Mouse (Mus musculus): ENCODE measurements around the gene A030014E15Rik.
"Not testable (repeated sequence)": the region's sequence is repeated elsewhere in the genome, so short reads cannot be mapped to it uniquely, and the experiment has no call there.

A030014E15Rik gene

DNA sequence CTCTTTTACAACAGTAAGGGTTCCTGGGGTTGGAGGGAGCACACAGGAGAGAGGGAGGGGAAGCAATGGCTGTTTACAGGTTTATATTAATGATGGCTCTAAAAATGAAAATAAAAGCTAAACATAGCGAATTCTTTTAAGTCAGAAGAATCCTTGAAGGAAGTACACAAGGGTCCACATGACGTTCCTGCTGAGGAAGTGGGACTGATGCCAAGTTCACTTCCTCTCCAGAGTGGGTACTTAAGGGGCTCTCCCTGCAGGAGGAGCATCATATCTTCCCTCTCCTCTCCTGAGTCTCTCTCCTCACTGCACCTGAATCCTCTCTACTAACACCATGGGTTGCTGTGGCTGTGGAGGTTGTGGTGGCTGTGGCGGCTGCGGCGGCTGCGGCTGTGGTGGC, at the start of gene A030014E15Rik:
TSS of gene A030014E15Rik (plus strand) at position 268 of the 400 bp plus-strand sequence.
- no peak for DNase-seq (ENCODE audit: low spot score)

DNA sequence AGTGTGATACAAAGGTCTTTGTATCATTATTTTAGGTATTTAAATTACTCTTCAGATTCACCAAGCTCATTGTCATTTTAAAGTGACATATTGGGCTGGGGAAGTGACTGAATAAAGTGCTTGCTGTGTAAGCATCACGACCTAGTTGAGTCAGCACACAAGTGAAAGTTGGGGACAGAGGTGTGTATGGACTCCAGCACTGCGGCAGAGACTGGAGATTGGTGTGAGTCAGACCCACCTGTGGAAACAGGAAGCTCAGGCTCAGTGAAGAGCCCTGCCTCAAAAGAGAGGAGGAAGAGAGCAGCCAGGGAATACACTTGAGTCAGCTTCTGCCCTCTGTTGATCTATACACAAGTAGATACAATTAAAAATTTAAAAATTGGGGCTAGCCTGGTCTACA, 45.5 kb upstream of the A030014E15Rik start:
- DNase-seq (ENCODE audit: low spot score) = no peak

GRCm38 (mm10) chr1:82880196-82880595, 44.5 kb upstream of the A030014E15Rik start:
- no peak for DNase-seq (ENCODE audit: low spot score)

GRCm38 (mm10) chr1:82893269-82893668, 31.4 kb upstream of the A030014E15Rik start:
- no peak for DNase-seq (ENCODE audit: low spot score)

DNA sequence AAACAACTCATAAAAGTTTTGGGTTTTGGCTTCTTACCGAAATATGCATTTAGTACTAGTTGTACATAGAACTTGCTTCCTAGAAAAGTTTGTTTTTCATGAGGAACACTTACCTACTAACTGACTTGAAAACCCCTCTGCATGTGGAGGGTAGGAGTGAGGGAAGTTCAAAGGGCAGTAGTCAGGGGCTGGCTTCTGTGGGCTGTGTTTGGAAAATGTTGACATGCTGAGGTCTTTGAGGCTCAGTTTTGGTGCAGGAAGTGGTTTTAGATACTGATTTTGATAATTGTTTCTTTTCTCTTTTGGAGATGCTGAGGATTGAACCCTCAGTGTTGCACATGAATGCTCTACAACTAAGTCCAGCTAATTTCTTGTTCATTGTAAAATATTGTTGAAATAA, 24.1 kb upstream of the A030014E15Rik start:
- DNase-seq (ENCODE audit: low spot score) = no peak

GRCm38 (mm10) chr1:82901201-82901600, 23.5 kb upstream of the A030014E15Rik start:
- DNase-seq (ENCODE audit: low spot score) = no peak

DNA sequence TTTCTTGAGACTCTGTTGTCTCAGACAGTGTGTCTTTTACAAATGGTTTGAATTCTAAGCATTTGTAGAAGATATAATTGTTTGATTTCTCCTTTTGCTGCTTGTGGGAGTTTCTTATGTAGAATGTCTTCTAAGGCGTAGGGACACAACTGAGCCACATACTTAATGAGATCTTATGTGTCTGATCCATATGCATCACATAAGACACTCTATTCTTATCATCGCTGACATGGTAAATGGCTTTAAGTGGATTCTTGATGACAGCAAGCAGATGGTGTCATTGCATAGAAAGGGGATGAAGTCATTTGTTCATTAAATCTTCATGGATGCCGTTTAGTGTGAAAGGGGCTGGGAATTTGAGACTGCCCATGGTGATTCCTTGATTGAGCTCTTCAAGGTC, 18.8 kb upstream of the A030014E15Rik start:
- no peak for DNase-seq (ENCODE audit: low spot score)

DNA sequence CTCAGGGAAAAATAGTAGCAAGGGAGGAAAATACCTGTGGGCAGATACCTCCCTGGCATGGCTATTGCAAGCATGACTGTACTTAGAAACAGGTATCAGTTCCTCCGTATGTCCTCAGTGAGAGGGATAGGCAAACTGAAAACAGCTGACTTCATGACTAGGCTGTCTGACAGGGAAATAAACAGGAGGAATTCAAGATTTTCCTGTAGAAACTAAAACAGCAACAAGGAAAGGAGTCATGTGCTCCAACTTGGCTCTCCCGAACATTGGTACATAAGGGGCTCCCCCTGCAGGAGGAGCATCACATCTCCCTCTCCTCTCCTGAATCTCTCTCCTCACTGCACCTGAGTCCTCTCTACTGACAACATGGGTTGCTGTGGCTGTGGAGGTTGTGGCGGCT, 11.7 kb upstream of the A030014E15Rik start, which contains the start of gene A030005L19Rik:
TSS of gene A030005L19Rik (plus strand) at position 301 of the 400 bp plus-strand sequence.
- no peak for DNase-seq (ENCODE audit: low spot score)

DNA sequence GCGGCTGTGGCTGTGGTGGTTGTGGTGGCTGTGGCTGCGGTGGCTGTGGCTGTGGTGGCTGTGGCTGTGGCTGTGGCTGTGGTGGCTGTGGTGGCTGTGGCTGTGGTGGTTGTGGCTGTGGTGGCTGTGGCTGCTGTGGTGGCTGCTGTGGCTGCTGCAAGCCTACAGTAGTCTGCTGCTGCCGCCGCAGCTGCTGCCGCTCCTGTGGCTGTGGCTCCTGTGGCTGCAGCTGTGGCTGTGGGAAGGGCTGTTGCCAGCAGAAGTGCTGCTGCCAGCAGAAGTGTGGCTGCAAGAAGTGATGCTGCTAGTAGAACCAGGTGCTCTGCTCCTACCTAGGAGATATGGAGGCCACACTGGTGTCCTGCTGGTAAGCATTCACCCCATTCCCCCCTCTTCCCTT, 11.3 kb upstream of the A030014E15Rik start:
- DNase-seq (ENCODE audit: low spot score) = not testable (repeated sequence)

DNA sequence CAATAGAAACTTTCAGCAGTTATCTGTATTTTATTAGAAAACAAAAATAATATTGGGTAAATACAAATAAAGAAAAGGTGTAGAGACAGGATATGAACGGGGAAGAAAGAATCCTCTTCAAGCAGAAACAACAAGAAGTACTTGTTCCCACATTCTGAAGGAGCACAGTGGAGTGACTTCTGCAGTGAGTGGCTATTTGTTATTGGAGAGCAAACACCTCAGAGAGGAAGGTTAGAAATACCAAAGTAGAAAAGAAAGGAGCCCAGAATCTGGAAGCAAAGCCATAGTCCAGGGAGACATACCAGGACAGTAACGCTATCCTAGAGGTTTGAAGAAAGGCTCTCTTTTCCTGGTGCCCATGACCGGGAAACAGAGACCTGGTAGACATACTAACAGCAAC, 5.8 kb downstream of the A030014E15Rik start:
- DNase-seq (ENCODE audit: low spot score) = not testable (repeated sequence)

GRCm38 (mm10) chr1:82931326-82931725, 6.6 kb downstream of the A030014E15Rik start, which contains the start of gene Gm6217:
Gene Gm6217, minus strand, starts transcription at chr1:82931399.
- not testable (repeated sequence) for DNase-seq (ENCODE audit: low spot score)

DNA sequence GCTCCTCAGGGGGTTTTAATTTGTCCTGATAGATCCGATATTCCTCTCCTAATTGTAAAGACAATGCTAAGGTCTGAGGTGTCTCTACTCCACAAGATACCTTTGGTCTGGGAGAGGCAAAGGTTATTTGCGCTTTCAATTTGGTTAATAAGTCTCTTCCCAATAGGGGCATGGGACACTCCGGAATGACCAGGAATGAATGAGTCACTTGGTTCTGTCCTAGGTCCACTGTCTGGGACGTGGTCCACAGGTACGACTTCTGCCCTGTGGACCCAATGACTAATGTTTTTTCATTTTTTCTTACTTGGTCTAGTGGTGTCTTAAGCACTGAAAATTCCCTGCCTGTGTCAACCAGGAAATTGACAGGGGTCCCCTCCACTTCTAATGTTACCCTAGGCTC, 13.9 kb downstream of the A030014E15Rik start:
- DNase-seq (ENCODE audit: low spot score) = no peak

DNA sequence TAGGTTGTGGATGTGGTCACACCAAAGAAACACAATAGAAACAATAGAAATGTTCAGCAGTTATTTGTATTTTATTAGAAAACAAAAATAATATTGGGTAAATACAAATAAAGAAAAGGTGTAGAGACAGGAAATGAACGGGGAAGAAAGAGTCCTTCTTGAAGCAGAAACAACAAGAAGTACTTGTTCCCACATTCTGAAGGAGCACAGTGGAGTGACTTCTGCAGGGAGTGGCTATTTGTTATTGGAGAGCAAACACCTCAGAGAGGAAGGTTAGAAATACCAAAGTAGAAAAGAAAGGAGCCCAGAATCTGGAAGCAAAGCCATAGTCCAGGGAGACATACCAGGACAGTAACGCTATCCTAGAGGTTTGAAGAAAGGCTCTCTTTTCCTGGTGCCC, 17.8 kb downstream of the A030014E15Rik start:
- DNase-seq (ENCODE audit: low spot score) = not testable (repeated sequence)

DNA sequence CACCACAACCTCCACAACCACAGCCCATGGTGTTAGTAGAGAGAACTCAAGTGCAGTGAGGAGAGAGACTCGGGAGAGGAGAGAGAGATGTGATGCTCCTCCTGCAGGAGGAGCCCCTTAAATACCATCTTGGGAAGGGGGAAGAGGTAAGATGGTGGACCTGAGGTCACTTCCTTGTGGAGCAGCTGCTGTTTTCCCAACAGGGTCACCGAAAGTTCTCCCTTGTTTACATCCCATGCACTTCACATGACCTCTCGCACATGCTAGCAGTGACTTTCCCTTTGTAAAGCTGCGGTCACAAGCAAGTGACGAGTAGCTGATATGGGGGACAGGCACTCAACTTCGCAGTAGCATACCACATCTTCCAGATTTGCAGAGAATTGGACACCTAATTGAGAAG, 18.6 kb downstream of the A030014E15Rik start, which contains the start of gene A030003K21Rik:
TSS of gene A030003K21Rik (minus strand) at position 94 of the 400 bp plus-strand sequence.
- DNase-seq (ENCODE audit: low spot score) = not testable (repeated sequence)

DNA sequence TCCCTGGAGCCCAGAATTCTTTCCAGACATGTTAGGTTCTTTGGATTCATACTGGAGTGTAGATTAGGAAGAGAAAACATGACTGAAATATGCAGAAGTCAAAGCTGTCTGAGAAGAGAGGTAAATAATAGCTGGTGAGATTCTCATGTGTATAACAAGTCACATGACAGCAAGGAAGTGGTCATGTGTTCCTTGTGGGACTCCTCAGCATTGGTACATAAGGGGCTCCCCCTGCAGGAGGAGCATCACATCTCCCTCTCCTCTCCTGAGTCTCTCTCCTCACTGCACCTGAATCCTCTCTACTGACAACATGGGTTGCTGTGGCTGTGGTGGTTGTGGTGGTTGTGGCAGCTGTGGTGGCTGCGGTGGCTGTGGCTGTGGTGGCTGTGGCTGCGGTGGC, 21.3 kb downstream of the A030014E15Rik start:
- not testable (repeated sequence) for DNase-seq (ENCODE audit: low spot score)

GRCm38 (mm10) chr1:82948601-82949000, 23.9 kb downstream of the A030014E15Rik start:
- no peak for DNase-seq (ENCODE audit: low spot score)

- DNase-seq (ENCODE audit: low spot score) = not testable (repeated sequence)
Observed at GRCm38 (mm10) chr1:82955913-82956312, 31.2 kb downstream of the A030014E15Rik start, which contains the start of gene Gm7544. Gene Gm7544, minus strand, starts transcription at chr1:82956013.

DNA sequence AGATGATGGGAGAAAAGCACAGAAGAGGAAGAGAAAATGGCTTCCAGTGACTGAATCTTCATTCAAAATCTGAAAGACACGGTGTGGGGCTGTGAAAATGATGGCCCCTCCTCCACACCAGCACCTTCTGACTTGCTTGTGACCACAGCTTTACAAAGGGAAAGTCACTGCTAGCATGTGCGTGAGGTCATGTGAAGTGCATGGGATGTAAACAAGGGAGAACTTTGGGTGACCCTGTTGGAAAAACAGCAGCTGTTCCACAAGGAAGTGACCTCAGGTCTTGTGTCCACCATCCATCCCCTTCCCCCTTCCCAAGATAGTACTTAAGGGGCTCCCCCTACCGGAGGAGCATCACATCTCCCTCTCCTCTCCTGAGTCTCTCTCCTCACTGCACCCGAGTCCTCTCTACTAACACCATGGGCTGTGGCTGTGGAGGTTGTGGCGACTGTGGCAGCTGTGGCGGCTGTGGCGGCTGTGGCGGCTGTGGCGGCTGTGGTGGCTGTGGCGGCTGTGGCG, 35.2 kb downstream of the A030014E15Rik start, which contains the start of gene Gm47955:
TSS of gene Gm47955 (plus strand) at position 417 of the 516 bp plus-strand sequence.
- no peak for DNase-seq (ENCODE audit: low spot score)

GRCm38 (mm10) chr1:82966413-82966812, 41.7 kb downstream of the A030014E15Rik start:
- DNase-seq (ENCODE audit: low spot score) = no peak

DNA sequence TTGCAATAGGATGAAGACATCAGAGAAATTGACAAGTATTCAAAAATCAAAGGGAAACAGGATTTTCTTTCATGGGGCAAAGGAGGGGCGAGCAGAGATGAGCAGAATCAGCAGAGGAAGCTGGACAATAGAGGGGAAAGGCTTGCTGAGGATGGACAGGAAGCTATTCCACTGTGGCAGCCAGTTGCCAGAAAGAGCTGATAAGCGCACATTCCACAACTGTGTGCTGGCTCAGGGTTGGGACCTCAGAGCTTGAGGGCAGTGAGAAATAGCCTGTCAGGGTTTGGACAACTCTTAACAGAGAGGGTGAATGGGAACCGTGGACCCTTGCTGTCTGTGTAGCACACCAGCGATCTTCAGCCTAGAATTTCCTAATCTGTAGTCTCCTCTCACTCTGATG, 47.3 kb downstream of the A030014E15Rik start:
- no peak for DNase-seq (ENCODE audit: low spot score)

DNA sequence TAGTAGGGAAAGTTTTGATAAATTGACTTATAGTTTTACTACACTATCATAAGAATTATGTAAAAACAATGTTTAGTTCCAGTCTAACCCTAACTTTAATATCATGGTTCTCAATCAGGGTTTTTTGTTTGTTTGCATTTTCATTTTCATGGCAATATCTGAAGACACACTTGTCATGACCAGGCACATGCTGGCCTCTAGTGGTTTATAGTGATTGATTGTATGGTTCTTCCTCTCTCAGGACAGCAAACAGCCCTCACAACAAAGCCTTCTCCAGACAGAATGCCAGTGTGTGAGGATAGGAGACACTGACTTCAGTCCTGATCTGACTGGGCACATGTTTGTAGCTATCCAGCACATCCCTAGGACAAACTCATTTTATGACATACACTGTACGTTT, 48.5 kb downstream of the A030014E15Rik start:
- DNase-seq (ENCODE audit: low spot score) = no peak

- no peak for DNase-seq (ENCODE audit: low spot score)
Observed at GRCm38 (mm10) chr1:82973901-82974300, 49.2 kb downstream of the A030014E15Rik start.

- no peak for DNase-seq (ENCODE audit: low spot score)
Observed at GRCm38 (mm10) chr1:82974342-82974741, 49.6 kb downstream of the A030014E15Rik start.
